Mouse (Mus musculus) effector memory CD4-positive, alpha-beta T cell, adult 5 months (primary cell): ENCODE measurements around the gene Mad1l1. TPM values are rescaled to one million over a fixed set of nuclear protein-coding genes. Genes with fewer than 3 reads are reported as not detected.

ENCODE experiments used
- polyA plus RNA-seq: library from polyadenylated mRNA; unstranded; fragments of 100-300 nt; shearing (Covaris generic); gene quantifications from one replicate; pipeline ENCODE4 v1.2.1, GENCODE M21; 2017

Mad1l1 gene
- polyA plus RNA-seq = 20.3 TPM

DNA sequence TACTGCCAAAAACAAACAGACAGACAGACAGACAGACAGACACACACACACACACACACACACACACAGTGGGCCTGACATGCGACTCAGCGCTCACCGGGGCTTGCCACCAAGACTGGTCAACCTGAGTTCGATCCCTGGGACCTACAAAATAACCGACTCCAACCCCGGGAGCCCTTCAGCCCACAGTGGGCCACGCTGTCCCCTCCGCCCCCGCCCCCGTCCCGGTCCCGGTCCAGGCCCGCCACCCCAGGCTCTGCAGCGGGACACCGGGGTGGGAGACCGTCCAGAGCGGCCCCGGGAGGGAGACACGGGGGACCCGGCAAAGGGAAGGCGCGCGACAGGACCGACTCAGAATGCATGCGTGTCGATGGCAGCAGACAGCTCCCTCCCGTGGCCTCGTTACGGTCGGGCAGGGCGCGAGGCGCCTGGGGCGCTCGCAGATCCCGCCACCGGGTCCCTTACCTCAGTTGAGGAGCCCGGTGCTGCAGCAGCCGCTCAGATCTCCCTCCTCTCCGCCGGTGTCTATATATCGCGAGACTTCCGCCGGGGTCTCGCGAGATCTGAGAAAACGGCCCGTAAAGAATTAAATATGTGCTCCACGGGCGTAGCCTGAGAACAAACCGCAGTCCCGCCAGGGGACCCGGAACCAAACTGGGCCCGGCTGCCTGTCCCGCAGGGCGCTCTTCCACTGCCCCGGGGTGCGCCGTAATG lies at the start of gene Mad1l1, which contains the start of gene Nudt1:
Gene Mad1l1, minus strand, starts transcription at position 511 of the 714 bp plus-strand sequence.
Gene Nudt1, plus strand, starts transcription at position 615 of the 714 bp plus-strand sequence.

GRCm38 (mm10) chr5:140331615-140332512 lies 10.5 kb upstream of the Mad1l1 start, which contains the start of gene Mrm2:
Gene Mrm2 (minus strand): TSS chr5:140331898.

Other genes with a start within 250 kb of the Mad1l1 start
- gene Nudt1, start 104 bp upstream of the Mad1l1 start, polyA plus RNA-seq = 9.9 TPM
- gene Mrm2, start 10.3 kb upstream of the Mad1l1 start, polyA plus RNA-seq = 1.0 TPM
- gene Snx8, start 67.7 kb upstream of the Mad1l1 start, polyA plus RNA-seq = 2.6 TPM
- gene Eif3b, start 97.8 kb upstream of the Mad1l1 start, polyA plus RNA-seq = 152 TPM
- gene Gm4869, start 124.1 kb upstream of the Mad1l1 start, polyA plus RNA-seq = not detected
- 9.3 TPM for gene Chst12, start 184.0 kb upstream of the Mad1l1 start, polyA plus RNA-seq
- gene Grifin, start 243.5 kb upstream of the Mad1l1 start, polyA plus RNA-seq = 1.1 TPM